Mouse (Mus musculus) CH12.LX (cell line): ENCODE results near the gene Chsy1. TPM values are rescaled to one million over a fixed set of nuclear protein-coding genes. Genes with fewer than 3 reads are reported as not detected.
A peak's percentile ranks its signal among the peaks of the same experiment; 100 is the strongest.

Source experiments
- DNase-seq: peaks from one replicate; pipeline ENCODE4 v3.0.0-alpha.2; 2013; ENCODE audit errors: extremely low read depth
- H3K27ac ChIP-seq: 2 replicates; pipeline ENCODE4 v1.5.1; 2012; ENCODE audit warnings: low read depth, mild to moderate bottlenecking, control low read depth, moderate library complexity; ENCODE audit not compliant: insufficient read depth
- H3K27me3 ChIP-seq: replicated peaks from 2 replicates; pipeline ENCODE3; 2012; ENCODE audit warnings: inconsistent platforms
- H3K36me3 ChIP-seq, 2 experiments: replicated peaks in 1 of 2; 2 replicates each; pipeline versions ENCODE3 to v1.6.1; 2012; ENCODE audit warnings: inconsistent platforms in 1 of 2, low read length in 1 of 2, mild to moderate bottlenecking in 1 of 2, mixed read lengths in 1 of 2, moderate library complexity in 1 of 2; ENCODE audit not compliant: control insufficient read depth in 1 of 2, insufficient read depth in 1 of 2
- H3K4me1 ChIP-seq, 2 experiments: 2 replicates each; pipeline ENCODE4 v1.6.1; 2012; ENCODE audit warnings: inconsistent platforms in 1 of 2, moderate library complexity in 1 of 2; ENCODE audit not compliant: insufficient read depth in 2 of 2, control insufficient read depth in 1 of 2
- H3K4me2 ChIP-seq: 2 replicates; pipeline ENCODE4 v1.6.1; 2012; ENCODE audit warnings: low read depth, mild to moderate bottlenecking, control low read depth; ENCODE audit not compliant: poor library complexity, insufficient read depth, severe bottlenecking
- H3K4me3 ChIP-seq, 3 experiments: fragments of 150-350 bp in 1 of 3; sonication (generic) in 1 of 3; replicated peaks in 1 of 3; 2 replicates each; pipeline versions ENCODE3 to v1.5.1; 2011 to 2012; ENCODE audit warnings: low read depth in 2 of 3, low read length in 2 of 3, mild to moderate bottlenecking in 2 of 3, moderate library complexity in 2 of 3, control low read depth in 1 of 3, improper control_type of control experiment in 1 of 3, inconsistent platforms in 1 of 3, mixed read lengths in 1 of 3; ENCODE audit not compliant: poor library complexity in 1 of 3
- H3K79me2 ChIP-seq: replicated peaks from 2 replicates; pipeline ENCODE4 v1.6.1; 2012; ENCODE audit warnings: mild to moderate bottlenecking, moderate library complexity; ENCODE audit not compliant: control insufficient read depth, poor library complexity, insufficient read depth, severe bottlenecking; ENCODE audit errors: extremely low read depth
- H3K9ac ChIP-seq: 2 replicates; pipeline ENCODE4 v1.6.1; 2012; ENCODE audit warnings: low read depth, mild to moderate bottlenecking, control low read depth, moderate library complexity; ENCODE audit not compliant: insufficient read depth
- H3K9me3 ChIP-seq: replicated peaks from 2 replicates; pipeline ENCODE3; 2012; ENCODE audit warnings: low read length, inconsistent platforms, mixed read lengths
- BHLHE40 ChIP-seq: IDR thresholded peaks from 2 replicates; pipeline ENCODE4 v1.6.1; 2011; ENCODE audit warnings: mild to moderate bottlenecking, low read depth, low read length, improper control_type of control experiment
- CHD1 ChIP-seq: IDR thresholded peaks from 2 replicates; pipeline ENCODE4 v1.6.1; 2012; ENCODE audit warnings: low read depth, low read length, improper control_type of control experiment, inconsistent platforms
- CHD2 ChIP-seq: IDR thresholded peaks from 2 replicates; pipeline ENCODE4 v1.6.1; 2011; ENCODE audit warnings: low read length, improper control_type of control experiment
- CTCF ChIP-seq, 2 experiments: IDR thresholded peaks in 1 of 2; conservative IDR thresholded peaks in 1 of 2; 2 replicates each; pipeline ENCODE4 v1.5.1; 2011 to 2012; ENCODE audit warnings: low read depth in 2 of 2, low read length in 2 of 2, improper control_type of control experiment in 1 of 2, inconsistent platforms in 1 of 2, mild to moderate bottlenecking in 1 of 2, moderate library complexity in 1 of 2
- E2F4 ChIP-seq: IDR thresholded peaks from 2 replicates; pipeline ENCODE4 v1.6.1; 2011; ENCODE audit warnings: low read depth, low read length, improper control_type of control experiment; ENCODE audit not compliant: insufficient replicate concordance
- ELF1 ChIP-seq: IDR thresholded peaks from 2 replicates; pipeline ENCODE4 v1.6.1; 2014; ENCODE audit warnings: low read depth, mild to moderate bottlenecking, inconsistent platforms, low read length, improper control_type of control experiment
- ETS1 ChIP-seq: conservative IDR thresholded peaks from 2 replicates; pipeline ENCODE4 v1.6.1; 2012; ENCODE audit warnings: low read depth, mild to moderate bottlenecking, inconsistent platforms, low read length, improper control_type of control experiment, moderate library complexity
- GABPA ChIP-seq: IDR thresholded peaks from 2 replicates; pipeline ENCODE4 v1.6.1; 2012; ENCODE audit warnings: low read depth, low read length, improper control_type of control experiment, inconsistent platforms; ENCODE audit not compliant: insufficient replicate concordance
- HCFC1 ChIP-seq: IDR thresholded peaks from 2 replicates; pipeline ENCODE4 v1.6.1; 2012; ENCODE audit warnings: low read depth, mild to moderate bottlenecking, inconsistent platforms, low read length, improper control_type of control experiment
- IRF4 ChIP-seq: IDR thresholded peaks from 2 replicates; pipeline ENCODE4 v1.6.1; 2014; ENCODE audit warnings: low read depth, mild to moderate bottlenecking, inconsistent platforms, low read length, improper control_type of control experiment
- JUN ChIP-seq: IDR thresholded peaks from 2 replicates; pipeline ENCODE4 v1.6.1; 2011; ENCODE audit warnings: low read depth, mild to moderate bottlenecking, low read length, improper control_type of control experiment, moderate library complexity; ENCODE audit not compliant: insufficient read depth
- JUND ChIP-seq: conservative IDR thresholded peaks from 2 replicates; pipeline ENCODE4 v1.6.1; 2011; ENCODE audit warnings: low read depth, low read length, improper control_type of control experiment
- KAT2A ChIP-seq: IDR thresholded peaks from 2 replicates; pipeline ENCODE4 v1.6.1; 2012; ENCODE audit warnings: low read length, improper control_type of control experiment, inconsistent platforms; ENCODE audit not compliant: insufficient replicate concordance
- MAFK ChIP-seq: IDR thresholded peaks from 2 replicates; pipeline ENCODE4 v1.6.1; 2011; ENCODE audit warnings: low read length, improper control_type of control experiment; ENCODE audit not compliant: insufficient replicate concordance
- MAX ChIP-seq: IDR thresholded peaks from 2 replicates; pipeline ENCODE4 v1.6.1; 2011; ENCODE audit warnings: low read length, improper control_type of control experiment
- MAZ ChIP-seq: IDR thresholded peaks from 2 replicates; pipeline ENCODE4 v1.6.1; 2012; ENCODE audit warnings: low read depth, mild to moderate bottlenecking, inconsistent platforms, low read length, improper control_type of control experiment, moderate library complexity
- MEF2A ChIP-seq: IDR thresholded peaks from 2 replicates; pipeline ENCODE4 v1.6.1; 2014; ENCODE audit warnings: low read depth, mild to moderate bottlenecking, inconsistent platforms, low read length, improper control_type of control experiment, borderline replicate concordance
- MXI1 ChIP-seq: IDR thresholded peaks from 2 replicates; pipeline ENCODE4 v1.6.1; 2011; ENCODE audit warnings: mild to moderate bottlenecking, low read depth, low read length, improper control_type of control experiment
- MYC ChIP-seq: IDR thresholded peaks from 2 replicates; pipeline ENCODE4 v1.6.1; 2011; ENCODE audit warnings: low read depth, mild to moderate bottlenecking, improper control_type of control experiment, low read length
- NELFE ChIP-seq: IDR thresholded peaks from 2 replicates; pipeline ENCODE4 v1.6.1; 2011; ENCODE audit warnings: low read depth, low read length, improper control_type of control experiment
- NRF1 ChIP-seq: IDR thresholded peaks from 2 replicates; pipeline ENCODE4 v1.6.1; 2014; ENCODE audit warnings: low read depth, mild to moderate bottlenecking, inconsistent platforms, low read length, improper control_type of control experiment, moderate library complexity
- PAX5 ChIP-seq: IDR thresholded peaks from 2 replicates; pipeline ENCODE4 v1.6.1; 2012; ENCODE audit warnings: low read length, inconsistent platforms, mixed read lengths
- POLR2A ChIP-seq: IDR thresholded peaks from 2 replicates; pipeline ENCODE4 v1.6.1; 2011; ENCODE audit warnings: low read depth, mild to moderate bottlenecking, improper control_type of control experiment, low read length
- POLR2AphosphoS2 ChIP-seq: IDR thresholded peaks from 2 replicates; pipeline ENCODE4 v1.6.1; 2011; ENCODE audit warnings: low read depth, low read length, improper control_type of control experiment
- RCOR1 ChIP-seq: conservative IDR thresholded peaks from 2 replicates; pipeline ENCODE4 v1.6.1; 2012; ENCODE audit warnings: low read depth, mild to moderate bottlenecking, inconsistent platforms, low read length, improper control_type of control experiment
- SIN3A ChIP-seq: IDR thresholded peaks from 2 replicates; pipeline ENCODE4 v1.6.1; 2012; ENCODE audit warnings: low read length, improper control_type of control experiment, inconsistent platforms
- TBP ChIP-seq: conservative IDR thresholded peaks from 2 replicates; pipeline ENCODE4 v1.6.1; 2011; ENCODE audit warnings: low read depth, low read length, improper control_type of control experiment
- TCF12 ChIP-seq: IDR thresholded peaks from 2 replicates; pipeline ENCODE4 v1.6.1; 2014; ENCODE audit warnings: low read depth, mild to moderate bottlenecking, inconsistent platforms, low read length, improper control_type of control experiment
- UBTF ChIP-seq: IDR thresholded peaks from 2 replicates; pipeline ENCODE4 v1.6.1; 2012; ENCODE audit warnings: low read depth, mild to moderate bottlenecking, inconsistent platforms, low read length, improper control_type of control experiment, moderate library complexity
- USF1 ChIP-seq: IDR thresholded peaks from 2 replicates; pipeline ENCODE4 v1.6.1; 2014; ENCODE audit warnings: low read depth, mild to moderate bottlenecking, inconsistent platforms, low read length, improper control_type of control experiment
- USF2 ChIP-seq: conservative IDR thresholded peaks from 2 replicates; pipeline ENCODE4 v1.6.1; 2011; ENCODE audit warnings: low read depth, low read length, improper control_type of control experiment
- ZC3H11A ChIP-seq: IDR thresholded peaks from 2 replicates; pipeline ENCODE4 v1.6.1; 2012; ENCODE audit warnings: low read depth, mild to moderate bottlenecking, inconsistent platforms, low read length, improper control_type of control experiment
- ZKSCAN1 ChIP-seq: IDR thresholded peaks from 2 replicates; pipeline ENCODE4 v1.6.1; 2012; ENCODE audit warnings: low read depth, inconsistent platforms, low read length, improper control_type of control experiment, borderline replicate concordance
- ZMIZ1 ChIP-seq: IDR thresholded peaks from 2 replicates; pipeline ENCODE4 v1.6.1; 2012; ENCODE audit warnings: low read depth, mild to moderate bottlenecking, inconsistent platforms, low read length, improper control_type of control experiment
- ZNF384 ChIP-seq: IDR thresholded peaks from 2 replicates; pipeline ENCODE4 v1.6.1; 2012; ENCODE audit warnings: low read depth, low read length, improper control_type of control experiment, inconsistent platforms
- dilution Hi-C: fragments of 300-500 bp; cut with MboI; formaldehyde crosslinking; loops from 2 replicates; pipeline ENCODE4 v1.14.3; 2020; ENCODE audit warnings: low sequenced_read_pairs; ENCODE audit not compliant: extremely low pct_unique_long_range_greater_than_20kb, extremely low pct_ligation_motif_present
- in situ Hi-C: fragments of 300-500 bp; cut with MboI; formaldehyde crosslinking; loops from 3 replicates; pipeline ENCODE4 v1.14.3; 2019; ENCODE audit warnings: low sequenced_read_pairs, low pct_ligation_motif_present, low pct_unique_long_range_greater_than_20kb, mixed read lengths
- polyA plus RNA-seq: library from polyadenylated mRNA; unstranded; fragments of >175 nt; gene quantifications from 2 replicates; pipeline ENCODE4 v1.2.1, GENCODE M21; 2012; ENCODE audit warnings: low read depth; ENCODE audit not compliant: insufficient read length
- total RNA-seq, 2 experiments: library from RNA; depleted of rRNA; stranded (reverse); fragments of 300-350 nt in 1 of 2; fragments of >200 nt in 1 of 2; gene quantifications; 2 replicates each; pipeline ENCODE4 v1.2.3; 2012 to 2014

Gene Chsy1
- total and polyA plus RNA-seq, 3 experiments = 2.3 to 5.5 (median 2.5) TPM

- Histone ChIP-seq H3K4me1 (peaks cover 4 to 22% of the 10 kb centered on the region in 2 experiments; a peak in 3 of 4 replicates), H3K9ac (peak overlapping the region; percentile 68), H3K27ac (no peak overlapping the region), H3K9me3 (no peaks in the 10 kb centered on the region), H3K4me3 (peak overlapping the region; percentile 70 to 93 (median 93)), H3K79me2 (peaks cover 44% of the 10 kb centered on the region), H3K27me3 (no peaks in the 10 kb centered on the region), H3K4me2 (peak overlapping the region; percentile 67), H3K36me3 (peaks cover 14 to 32% of the 10 kb centered on the region in 2 experiments)
- DNase-seq = peak; percentile 77
- in situ Hi-C loops (no loop called here), dilution Hi-C loops (no loop called here)
- TF ChIP-seq IRF4 = peak; percentile 73
- no peak for TF ChIP-seq PAX5
- TF ChIP-seq POLR2AphosphoS2 = peak; percentile 60; the same call in 1 of the 2 replicates
- TF ChIP-seq JUND = no peak
- TF ChIP-seq BHLHE40 = no peak
- TF ChIP-seq ZKSCAN1 = no peak
- 0 out of 2 replicates have a peak, but pooled peaks have one; percentile 64 for TF ChIP-seq TBP
- peak; percentile 90 for TF ChIP-seq TCF12
- TF ChIP-seq MAZ = peak; percentile 85; the same call in 1 of the 2 replicates
- no peak for TF ChIP-seq CTCF (conservative IDR thresholded peaks at IDR 0.05 in 1 of 2, IDR thresholded peaks at IDR 0.05 in 1 of 2; ENCODE audit: low read depth in 2 of 2, low read length in 2 of 2)
- peak; percentile 72 for TF ChIP-seq MYC
- peak; percentile 89 for TF ChIP-seq POLR2A
- no peak for TF ChIP-seq ETS1
- TF ChIP-seq CHD1 = no peak
- TF ChIP-seq SIN3A = peak; percentile 97
- TF ChIP-seq ZC3H11A = no peak
- TF ChIP-seq NELFE = peak; percentile 81
- TF ChIP-seq KAT2A = peak; percentile 92; the same call in 1 of the 2 replicates
- TF ChIP-seq USF2 = no peak
- TF ChIP-seq E2F4 = peak; percentile 73; the same call in 1 of the 2 replicates
- TF ChIP-seq UBTF = peak; percentile 79
- peak; percentile 94 for TF ChIP-seq HCFC1
- no peak for TF ChIP-seq MAFK
- no peak for TF ChIP-seq ZNF384
- TF ChIP-seq NRF1 = peak; percentile 47; the same call in 1 of the 2 replicates
- TF ChIP-seq MXI1 = peak; percentile 94
- TF ChIP-seq MAX = peak; percentile 82
- TF ChIP-seq USF1 = no peak
- TF ChIP-seq RCOR1 = no peak
- TF ChIP-seq CHD2 = no peak
- TF ChIP-seq JUN = no peak
- TF ChIP-seq ZMIZ1 = peak; percentile 78; the same call in 1 of the 2 replicates
- TF ChIP-seq ELF1 = peak; percentile 76
- peak; percentile 35; the same call in 1 of the 2 replicates for TF ChIP-seq MEF2A
- peak; percentile 9; the same call in 1 of the 2 replicates for TF ChIP-seq GABPA
Measured at GRCm38 (mm10) chr7:66060066-66060956, 49.0 kb upstream of the Chsy1 start.
